Mouse (Mus musculus) regulatory T cell (primary cell): ENCODE measurements around the gene 4931428L18Rik.

Experiments used
- in situ Hi-C: fragments of 300-600 bp; cut with MboI, MseI; formaldehyde crosslinking; loops from one replicate; pipeline ENCODE4 v1.15.1; 2025; ENCODE audit warnings: high pct_unique_total_duplicates

The 4931428L18Rik gene

DNA sequence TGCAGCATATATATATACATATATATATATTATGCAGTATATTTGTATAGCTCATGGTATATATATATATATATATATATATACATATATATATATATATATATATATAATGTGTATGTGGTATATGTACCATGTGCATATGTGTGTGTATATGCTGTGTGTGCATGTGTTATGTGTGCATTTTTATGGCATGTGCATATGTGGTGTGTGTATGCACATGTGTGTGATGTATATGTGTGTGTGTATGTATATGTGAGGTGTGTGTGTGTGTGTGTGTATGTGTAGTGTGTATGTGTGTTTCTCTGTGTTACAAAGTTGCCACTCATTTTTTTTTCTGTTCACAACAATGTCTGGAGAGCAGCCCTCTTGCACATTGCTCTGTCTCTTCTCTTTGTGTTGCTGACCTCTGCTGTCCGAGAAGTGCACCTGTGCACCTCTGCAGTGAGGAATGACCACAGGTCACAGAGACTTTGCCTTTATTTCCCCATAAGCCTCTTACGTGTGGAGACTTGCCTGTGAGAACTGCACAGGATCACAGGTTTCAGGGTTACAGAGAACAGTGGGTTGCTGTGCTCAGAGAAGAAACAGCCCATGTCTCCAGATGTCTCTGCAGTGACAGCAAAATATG, 69.6 kb downstream of the 4931428L18Rik start:
- in situ Hi-C loops = loop anchor here (5.0 to 10.0 kb wide), 2 partner anchors 238 to 371 kb away; no protein-coding TSS in a partner anchor

DNA sequence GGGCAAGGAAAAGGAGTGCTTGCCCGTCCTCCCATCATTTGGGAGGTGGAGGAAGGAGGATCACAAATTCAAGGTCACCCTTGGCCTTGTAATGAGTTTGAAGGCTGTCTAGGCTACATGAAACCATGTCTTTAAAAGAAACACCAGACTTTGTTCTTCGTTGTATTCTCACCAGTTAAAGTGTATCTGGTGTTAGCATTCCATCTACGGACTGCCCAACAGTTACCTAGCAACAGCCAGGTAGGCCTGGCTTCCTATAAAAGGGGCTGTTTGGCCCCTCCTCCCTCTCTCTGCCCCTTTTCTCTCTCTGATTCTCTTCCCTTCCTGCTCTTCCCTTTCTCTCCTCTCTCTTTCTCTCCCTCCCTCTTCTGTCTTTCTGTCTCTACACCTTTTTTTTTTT, 71.9 kb downstream of the 4931428L18Rik start:
- in situ Hi-C loops = loop anchor here (5.0 to 10.0 kb wide), 2 partner anchors 236 to 368 kb away; no protein-coding TSS in a partner anchor

DNA sequence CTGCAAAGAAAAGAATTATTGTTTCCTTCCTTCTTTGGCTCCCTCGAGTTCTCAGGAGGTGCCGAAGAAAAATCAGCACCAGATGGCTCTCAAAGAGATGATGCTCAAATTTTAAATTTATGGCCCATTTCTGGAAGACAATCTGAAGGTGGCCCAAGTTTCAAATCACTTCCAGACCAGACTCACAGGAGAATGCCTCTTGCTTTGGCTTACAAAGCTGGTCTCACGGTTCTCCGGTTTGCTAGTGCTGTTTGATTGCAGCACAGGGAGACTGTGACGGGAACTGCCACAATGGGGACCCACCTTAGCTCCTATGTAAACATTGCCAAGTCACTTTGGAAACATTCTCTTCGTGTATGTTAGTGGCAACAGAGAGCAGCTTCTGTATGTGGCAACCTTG, 72.8 kb downstream of the 4931428L18Rik start:
- in situ Hi-C loops = loop anchor here (5.0 to 10.0 kb wide), 2 partner anchors 235 to 367 kb away; no protein-coding TSS in a partner anchor

DNA sequence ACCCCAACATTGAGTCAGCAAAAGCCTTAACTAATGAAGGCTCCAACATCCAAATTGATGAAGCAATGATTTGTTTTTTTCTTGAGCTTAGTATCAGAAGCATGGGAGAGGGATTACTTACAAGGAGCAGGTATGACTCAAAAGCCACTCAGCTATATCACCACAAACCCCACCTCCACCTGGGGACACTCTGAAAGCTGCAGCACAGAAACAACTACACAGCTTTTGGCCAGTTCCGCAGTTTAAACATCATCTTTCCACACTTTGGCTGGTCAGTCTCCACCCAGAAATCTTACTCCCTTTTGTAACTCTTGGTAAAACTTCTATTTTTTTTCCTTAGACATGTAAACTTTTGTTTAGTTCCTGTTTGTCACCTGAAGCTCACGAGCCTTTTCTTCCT, 78.9 kb downstream of the 4931428L18Rik start:
- in situ Hi-C loops = no loop called here

DNA sequence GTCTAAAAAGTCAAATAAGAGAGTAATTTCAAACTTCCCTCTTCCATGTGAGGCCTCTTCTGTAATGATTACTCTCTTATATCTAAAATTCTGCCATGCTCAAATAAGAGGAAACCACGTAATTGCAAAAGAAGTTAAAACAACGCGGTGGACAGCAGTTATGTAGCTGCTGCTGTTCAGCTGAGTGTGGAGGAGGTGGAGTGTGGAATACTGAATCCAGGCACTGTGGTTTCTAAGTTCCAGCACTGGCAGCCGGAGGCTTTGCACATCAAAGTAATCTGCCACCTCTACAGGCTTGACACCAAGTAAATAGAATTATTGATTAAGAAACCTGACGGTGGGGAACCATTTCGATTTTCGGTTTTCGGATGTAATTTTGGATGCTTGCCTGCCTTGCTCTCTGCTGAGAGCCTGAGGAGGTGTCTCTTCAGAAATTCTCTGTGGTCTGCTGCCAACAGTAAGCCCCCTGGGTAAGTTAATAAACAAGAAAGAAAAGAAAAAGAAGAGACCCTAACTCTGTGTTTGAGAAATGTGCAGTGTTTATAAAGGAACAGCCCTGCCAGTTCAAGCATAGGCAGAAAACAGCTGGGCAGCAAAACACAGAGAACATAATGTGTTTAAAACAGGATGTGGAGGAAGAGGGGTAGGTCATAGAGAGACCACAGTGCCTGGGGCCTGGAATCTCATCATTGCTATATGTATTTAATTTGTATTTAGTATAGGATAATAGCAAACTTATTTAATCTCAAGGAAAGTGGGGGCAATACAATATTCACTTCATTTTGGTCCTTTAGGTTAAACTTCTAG, 80.0 kb downstream of the 4931428L18Rik start:
- in situ Hi-C loops = no loop called here

DNA sequence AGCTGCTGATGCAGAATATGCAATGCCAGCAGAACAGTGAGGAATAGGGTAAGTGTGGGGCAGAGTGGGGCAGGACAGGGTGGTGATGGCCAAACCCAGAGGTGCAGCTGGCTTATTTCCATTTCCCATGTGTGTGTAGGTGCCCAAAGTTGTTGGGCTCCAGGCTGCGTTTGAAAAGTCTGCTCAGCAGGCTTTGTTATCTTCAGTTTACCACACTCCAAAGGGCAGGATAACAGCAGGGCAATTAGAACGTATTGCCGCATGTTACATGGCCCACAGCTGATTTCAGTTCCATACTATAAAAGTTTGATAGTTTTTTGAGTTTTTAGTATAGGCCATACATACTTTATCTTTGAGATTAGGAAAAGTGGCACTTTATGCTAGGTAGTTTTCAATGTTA, 84.1 kb downstream of the 4931428L18Rik start:
- in situ Hi-C loops = no loop called here

DNA sequence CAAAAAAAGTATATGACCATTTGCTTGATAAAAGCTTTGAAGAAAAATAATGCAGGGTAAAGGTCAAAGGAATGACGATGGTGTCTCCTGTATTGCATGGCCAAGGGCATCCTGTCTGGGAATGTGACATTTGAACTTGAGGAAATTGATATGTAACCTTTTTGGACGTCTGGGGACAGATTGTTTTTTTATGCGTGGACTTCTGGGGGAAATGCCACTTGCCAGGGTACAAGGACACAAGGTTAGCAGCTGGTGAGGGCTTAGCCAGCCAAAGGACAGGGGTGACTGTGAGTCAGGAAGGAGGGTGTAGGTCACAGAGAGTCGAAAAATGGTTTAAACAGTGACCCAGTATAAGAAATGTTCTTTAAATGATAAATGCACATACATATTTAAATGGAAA, 109.0 kb downstream of the 4931428L18Rik start:
- in situ Hi-C loops = no loop called here

DNA sequence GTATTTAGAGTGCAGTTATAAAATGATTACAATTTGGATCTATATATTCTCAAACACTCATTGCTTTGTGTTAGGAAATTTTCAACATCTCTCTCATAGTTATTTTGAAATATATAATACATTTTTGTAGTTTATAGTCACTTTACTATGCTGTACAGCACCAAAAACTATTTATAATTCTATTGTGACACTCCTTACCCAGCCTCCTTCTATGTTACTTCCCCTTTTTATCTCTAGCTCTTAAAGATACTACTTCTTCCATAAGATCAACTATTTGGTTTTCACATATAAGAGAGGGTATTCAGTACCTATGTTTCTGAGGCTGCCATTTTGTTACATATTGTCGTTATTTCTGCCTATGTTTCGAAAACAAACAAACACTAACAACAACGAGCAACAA, 114.5 kb downstream of the 4931428L18Rik start:
- in situ Hi-C loops = no loop called here

DNA sequence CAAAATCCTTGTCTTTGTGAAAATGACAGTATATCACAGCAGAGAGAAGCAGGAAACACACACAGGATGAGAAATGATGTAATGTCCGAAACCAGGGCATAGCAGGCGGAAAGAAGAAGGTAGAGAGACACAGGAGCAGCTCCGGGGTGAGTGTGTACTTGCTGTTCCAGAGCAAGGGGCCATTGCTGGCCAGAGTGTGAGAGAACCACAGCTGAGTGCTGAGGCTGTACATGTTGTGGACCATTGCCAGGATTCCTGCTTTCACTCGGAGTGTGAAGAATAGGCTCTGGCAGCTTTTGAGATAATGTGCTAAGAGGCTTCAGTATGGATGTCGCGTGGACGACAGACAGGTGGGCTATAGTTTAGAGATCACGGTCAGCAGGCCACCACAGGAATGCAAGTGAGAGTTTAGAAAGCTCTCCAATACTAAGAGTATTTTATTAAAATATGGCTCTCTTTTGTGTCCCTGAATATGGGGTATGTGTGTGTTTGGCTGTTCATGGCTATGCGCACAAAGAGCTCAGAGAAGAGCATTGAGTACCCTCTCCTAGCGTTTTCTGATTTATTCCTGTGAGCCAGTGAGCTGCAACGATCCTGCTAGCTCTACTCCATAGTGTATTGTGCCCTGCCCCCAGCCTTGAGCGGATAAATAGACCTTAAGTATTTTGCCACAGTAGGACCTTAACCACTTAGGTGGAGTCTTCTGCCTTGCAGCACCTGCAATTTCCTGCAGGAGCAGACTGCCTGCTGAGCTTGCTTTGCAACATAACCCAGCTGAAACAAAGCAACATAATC, 119.4 kb downstream of the 4931428L18Rik start:
- in situ Hi-C loops = no loop called here

DNA sequence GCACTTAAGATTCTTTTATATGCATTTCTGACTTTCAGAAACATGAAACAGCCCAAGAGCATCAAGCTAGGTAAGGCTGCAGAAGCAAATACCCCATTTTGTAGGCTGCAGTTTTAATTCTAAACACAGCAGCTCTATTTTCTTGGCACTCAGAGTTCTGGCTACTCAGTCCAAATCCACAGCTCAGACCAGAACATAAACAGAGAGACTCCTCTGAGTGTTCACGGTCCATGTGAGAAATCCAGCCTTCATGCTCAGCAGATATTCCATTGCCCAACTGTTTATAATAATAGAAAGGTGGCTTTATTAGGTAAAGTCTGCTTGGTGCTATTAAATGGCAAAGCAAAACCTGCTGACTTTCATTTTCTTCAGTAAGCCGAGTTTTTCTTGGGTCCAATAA, 120.2 kb downstream of the 4931428L18Rik start:
- in situ Hi-C loops = no loop called here

DNA sequence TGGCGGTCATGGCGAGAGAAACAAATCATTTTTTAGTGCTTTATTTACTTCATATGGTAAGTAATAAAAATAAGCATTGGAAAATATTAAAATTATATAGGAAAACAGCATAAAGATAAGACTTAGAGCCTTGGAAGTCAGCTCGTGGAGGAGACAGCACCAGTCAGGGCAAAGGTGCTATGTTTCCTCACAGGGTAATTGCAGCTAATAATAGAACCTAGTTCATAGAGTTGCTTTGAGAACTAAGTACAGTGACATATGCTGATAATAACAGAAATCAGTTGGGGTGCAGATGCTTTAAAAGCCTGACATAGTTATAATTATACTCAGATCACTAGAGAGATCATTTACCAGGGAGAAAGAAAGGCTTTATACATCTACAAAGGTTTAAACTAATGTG, 125.3 kb downstream of the 4931428L18Rik start:
- in situ Hi-C loops = no loop called here

DNA sequence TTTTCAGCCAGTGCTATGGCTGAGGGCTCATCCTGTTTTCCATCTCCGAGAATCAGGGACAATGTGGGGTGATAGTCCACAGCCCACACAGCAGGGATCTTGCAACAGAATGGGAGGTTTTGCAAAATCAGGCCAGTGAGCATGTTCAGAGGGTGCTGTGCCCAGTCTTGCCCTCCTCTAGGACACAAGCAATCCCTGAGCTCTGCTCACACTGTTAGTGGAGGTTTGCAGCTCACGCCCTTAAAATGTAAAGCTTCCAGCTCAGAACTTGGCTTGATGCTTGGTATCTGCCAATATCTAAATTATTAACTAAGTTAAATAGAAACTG, 126.1 kb downstream of the 4931428L18Rik start:
- in situ Hi-C loops = no loop called here

DNA sequence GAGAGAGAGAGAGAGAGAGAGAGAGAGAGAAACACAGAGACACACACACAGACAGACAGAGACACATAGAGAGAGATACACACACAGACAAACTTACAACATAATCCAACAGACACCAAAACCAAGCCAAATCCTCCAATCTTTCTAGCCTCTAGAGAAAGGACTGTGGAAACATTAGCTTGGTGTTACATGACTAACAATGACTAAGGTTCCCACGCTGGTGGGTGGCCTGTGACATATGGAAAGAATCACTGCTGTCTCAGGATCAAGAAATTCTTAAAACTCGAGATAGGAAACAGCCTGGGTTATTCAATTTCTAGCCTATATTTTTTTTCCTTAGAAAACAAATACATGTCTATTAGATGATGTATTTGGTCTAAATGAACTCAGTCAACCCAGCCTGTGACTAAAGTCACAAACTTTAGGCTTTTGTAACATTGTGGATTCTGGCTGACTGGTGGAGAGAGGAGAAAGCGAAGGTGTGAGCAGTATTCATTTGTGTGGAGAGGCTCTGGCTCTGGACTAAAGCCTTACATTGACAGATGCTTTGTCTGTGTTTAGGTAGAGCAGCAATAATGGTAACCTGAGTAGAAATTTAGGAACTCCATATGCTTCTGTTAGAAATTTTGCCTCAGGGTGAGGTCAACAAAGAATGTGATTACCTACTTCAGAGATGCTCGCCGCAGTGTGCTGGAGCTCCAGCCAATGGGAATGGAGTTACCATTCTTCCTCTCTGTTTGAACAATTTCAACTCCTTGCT, 126.6 kb downstream of the 4931428L18Rik start:
- in situ Hi-C loops = no loop called here

DNA sequence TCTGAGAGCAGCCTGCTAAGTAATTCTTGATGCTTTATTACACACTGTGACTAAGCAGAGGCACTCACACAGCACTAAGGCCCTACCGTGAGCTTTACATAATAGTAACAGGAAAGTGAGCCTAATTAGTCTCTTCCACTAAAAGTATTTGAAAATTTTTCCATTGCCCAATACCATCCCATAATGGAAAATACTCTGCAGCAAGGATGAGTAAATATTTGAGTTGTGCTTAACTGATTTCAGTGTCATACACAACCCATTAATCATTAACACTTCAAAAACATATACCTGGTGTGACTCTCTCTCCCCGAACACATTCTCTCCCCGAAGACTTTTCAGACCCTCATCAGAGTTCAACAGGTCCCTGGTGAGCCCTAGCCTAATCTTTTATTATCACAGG, 127.7 kb downstream of the 4931428L18Rik start:
- in situ Hi-C loops = no loop called here

DNA sequence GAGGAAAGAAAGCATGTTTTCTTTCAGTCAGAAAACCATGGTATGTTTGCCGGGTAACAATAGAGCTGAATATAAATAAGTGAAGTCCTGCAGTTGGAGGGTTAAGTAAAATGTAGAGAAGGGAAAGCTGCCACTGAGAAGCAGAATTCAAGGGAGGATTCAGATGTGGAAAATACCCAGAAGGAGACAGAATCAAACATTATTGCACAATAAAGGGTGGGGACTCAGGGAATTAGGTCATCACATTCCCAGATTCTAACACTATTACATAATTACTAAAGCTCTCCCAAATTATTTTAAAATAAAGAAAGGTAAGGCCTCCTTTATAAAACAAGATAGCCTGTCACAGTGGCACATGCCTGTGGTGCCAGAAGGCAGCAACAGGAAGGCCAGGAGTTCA, 128.5 kb downstream of the 4931428L18Rik start:
- in situ Hi-C loops = no loop called here

DNA sequence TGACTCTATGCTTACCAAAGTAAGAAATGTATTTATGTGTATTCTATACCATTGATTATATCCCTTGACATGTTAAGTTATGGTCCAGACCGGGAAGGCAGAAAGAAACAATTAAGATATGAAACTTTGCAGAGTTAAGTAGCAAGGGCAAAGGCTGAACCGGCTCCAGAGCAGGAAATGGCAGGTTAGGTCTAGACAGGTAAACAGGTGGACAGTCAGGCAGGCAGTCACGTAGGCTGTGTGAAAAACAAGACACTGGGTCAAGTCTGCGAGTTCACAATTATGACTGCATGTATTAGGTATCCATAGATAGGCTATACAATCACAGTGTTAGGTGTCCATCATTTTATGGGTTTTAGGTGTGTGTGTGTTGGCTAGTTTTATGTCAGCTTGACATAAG, 133.8 kb downstream of the 4931428L18Rik start:
- in situ Hi-C loops = loop anchor here (10.0 kb wide), 1 partner anchor 1976 kb away; no protein-coding TSS in a partner anchor

DNA sequence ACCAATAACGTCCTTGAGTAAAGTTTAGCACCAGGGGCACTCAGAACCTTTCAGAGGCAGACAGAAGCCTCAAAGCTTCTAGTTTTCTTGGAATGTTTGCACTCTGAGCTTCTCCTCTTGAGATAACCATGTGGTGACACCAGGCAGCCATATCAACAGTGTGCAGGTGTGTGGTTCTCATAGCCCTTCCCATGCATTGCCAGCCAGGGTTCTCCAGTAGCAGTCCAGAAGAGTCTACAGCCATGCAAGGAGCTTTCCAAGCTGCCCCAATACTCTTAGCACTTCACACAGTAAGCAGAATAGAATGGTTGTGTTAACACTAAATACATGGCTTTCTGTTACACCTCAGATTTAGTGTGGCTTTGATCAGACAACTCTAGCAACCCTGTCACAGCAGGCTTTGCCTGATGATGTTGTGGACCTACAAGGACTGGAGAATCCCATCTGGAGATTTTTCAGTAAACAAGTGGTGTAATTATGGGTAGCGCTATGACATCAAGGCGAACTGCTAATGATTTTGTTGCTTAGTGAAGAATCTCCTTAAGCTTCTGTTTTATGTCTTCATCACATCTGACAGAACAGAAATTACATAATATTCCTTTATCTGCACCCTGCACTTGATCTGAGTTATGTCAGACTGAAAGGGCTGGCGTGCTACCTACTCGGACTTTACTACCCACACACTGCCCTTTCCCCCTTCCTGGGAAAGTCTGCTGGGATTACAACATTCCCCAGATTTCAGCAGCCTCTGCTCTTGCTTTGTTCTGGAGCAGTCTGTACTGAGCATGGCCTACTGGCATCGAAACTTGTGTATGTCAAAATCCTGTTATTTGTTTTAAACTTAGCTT, 149.7 kb downstream of the 4931428L18Rik start:
- in situ Hi-C loops = no loop called here

DNA sequence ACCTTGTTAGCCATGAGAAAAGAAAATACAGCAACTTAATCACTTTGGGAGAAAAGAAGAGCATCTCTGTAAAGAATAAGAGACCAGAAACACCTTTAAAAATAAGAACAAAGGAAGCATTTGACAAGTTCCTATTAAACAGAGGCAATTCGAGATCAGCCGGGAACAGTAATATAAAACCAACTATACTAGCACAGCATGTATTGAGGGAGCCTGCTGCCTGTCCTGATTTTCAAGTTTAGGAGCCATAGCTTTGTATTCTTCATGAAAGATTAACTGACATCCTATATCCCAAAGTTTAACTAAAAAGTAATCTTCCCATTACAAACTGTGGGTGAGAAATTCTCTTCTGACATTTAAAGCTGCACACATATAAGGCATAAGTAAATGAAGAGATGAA, 151.3 kb downstream of the 4931428L18Rik start:
- in situ Hi-C loops = no loop called here

DNA sequence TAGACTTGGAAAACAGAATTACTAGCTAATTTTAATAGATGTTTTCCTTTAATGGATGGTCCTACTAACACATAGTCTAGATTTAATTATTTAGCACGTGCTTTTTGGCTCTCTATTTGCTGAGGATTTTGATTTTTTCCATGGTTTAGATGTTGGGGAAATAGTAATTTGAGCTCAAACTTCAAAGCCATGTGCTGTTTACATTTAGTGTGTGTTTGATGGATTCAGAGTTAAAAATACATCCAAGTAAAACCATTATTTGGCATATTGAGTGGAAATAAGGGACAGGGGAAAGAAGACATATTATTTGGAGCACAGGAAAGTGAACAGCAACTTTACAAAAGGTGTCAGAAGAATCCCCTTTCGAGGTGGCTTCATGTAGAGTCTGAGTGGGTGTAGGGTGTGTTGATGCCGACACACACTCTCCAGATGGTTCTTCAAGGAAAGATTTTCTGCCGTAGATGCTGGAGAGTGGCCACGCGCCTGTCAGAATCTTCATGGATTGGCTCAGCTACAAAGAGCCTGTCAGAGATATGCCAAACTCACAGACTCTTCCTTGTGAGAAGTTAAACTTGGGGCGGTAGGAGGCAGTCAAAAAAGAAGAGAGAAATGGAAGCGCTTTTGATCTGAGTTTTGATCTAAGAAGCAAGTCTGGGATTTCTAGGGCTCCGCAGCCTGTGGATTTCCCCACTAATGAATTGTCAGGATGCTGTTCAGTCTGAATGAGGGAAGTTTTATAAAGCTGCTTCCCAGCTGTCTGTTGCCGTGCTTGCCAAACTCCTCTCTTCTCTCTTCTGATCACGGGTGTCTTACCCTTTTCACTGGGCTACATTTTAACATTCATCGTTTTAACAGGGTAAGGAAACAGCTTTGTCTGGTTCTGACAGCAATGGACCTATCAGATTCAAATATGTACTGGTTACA, 157.4 kb downstream of the 4931428L18Rik start:
- in situ Hi-C loops = no loop called here

DNA sequence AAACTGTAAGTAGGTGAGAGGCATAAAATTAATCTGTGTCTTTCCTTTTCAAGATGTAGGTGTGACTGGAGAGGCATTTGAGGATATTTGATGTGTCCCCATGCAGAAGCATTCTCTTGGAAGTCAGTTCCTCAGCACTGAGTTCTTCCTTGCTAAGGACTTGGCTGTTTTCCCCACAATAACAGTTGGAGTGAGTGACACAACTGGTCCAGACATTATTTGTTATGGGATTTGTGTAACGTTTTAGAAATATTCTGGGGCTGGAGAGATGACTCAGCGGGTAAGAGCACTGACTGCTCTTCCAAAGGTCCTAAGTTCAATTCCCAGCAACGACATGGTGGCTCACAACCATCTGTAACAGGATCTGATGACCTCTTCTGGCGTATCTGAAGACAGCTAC, 162.7 kb downstream of the 4931428L18Rik start:
- in situ Hi-C loops = no loop called here
